Mouse (Mus musculus) inflammation-experienced regulatory T-cells, adult 6 months (primary cell): Measurements from ENCODE around the gene Mpv17l2. TPM values are rescaled to one million over a fixed set of nuclear protein-coding genes. Genes with fewer than 3 reads are reported as not detected.

Source experiments
- ATAC-seq: one replicate; pipeline ENCODE4 v1.8.0; 2017
- polyA plus RNA-seq, 3 experiments: library from polyadenylated mRNA; unstranded; fragments of 100-300 nt; shearing (Covaris generic); gene quantifications; one replicate each; pipeline ENCODE4 v1.2.1; 2017

Mpv17l2 gene
- polyA plus RNA-seq, 3 experiments from 2014 or later, result 35.5 to 46.1 (median 42.5) TPM

GRCm38 (mm10) chr8:70766571-70767440 is 6.1 kb upstream of the Mpv17l2 start:
- ATAC-seq, result no peak

DNA sequence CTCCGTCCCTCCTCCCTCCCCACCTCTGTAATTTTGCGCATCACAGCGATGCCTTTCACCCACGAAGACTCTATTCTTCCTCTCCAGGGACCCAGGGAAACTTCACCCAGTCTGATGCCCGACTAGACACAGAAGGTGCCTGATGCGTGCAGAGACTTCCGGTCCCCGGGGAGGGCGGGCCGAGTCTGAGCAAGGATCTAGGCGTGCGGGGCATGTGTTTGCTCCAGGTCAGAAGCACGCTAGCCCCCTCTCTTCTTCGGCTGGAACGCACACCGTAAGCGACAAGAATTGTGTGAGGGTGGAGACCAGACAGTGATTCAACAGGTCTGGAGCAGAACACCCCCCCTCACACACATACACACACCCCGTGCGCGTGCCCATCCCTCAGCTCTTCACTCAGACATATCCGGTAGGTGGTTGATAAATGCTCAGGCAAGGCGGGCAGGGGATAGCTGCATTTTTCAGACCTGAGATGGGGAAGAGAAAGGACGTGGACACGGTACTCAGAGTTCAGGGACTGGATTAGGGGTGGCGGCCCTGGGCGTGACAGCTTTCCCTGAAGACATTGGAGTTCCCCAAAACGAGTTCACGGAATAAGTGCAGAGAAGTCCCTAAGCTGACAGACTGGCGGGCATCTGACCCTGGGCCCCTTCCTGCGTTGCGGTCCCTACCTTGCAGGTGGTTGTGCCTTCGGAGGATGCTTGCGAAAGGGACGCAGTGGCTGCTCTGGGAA is 5.3 kb upstream of the Mpv17l2 start:
- peak; percentile 65 for ATAC-seq

GRCm38 (mm10) chr8:70765329-70765728 is 4.6 kb upstream of the Mpv17l2 start:
- ATAC-seq, result no peak

- no peak for ATAC-seq
Observed at GRCm38 (mm10) chr8:70764676-70765075, 3.9 kb upstream of the Mpv17l2 start.

DNA sequence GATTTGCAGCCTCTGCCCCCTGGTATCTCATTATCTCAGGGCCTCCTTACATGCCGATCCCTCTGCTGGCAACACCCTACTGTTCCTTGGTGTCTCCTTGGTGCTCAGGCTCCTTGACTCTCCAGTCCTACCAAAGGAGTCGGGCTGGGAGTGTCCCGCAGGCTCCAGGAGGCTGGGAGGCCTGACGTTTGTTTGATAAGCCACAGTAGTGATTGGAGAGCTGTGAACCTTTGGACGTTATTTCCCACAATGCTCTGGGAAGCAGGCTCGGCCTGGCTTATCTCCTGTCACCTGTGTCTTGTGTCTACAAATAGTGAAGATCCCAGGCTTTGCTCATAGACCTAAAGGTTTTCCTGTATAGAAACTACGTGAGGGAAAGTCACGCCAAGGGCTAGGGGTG is 3.3 kb upstream of the Mpv17l2 start:
- no peak for ATAC-seq

DNA sequence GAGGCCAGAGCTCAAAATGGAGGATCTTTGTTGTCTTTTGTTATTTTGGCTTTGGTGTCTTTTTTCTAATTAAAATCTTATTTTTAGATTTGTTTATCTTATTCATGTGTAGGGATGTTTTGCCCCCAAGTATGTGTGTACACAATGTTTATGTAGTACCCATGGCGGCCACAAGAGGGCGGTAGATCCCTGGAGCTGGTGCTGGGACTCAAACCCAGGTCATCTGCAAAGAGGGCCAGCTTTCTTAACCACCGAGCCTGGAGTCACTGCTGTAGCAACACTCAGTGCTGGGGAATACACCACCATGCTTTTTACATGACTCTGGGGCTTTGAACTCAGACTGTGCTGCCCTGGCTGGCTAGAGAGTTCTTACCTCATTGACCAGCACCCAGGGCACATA is 2.6 kb upstream of the Mpv17l2 start:
- no peak for ATAC-seq

DNA sequence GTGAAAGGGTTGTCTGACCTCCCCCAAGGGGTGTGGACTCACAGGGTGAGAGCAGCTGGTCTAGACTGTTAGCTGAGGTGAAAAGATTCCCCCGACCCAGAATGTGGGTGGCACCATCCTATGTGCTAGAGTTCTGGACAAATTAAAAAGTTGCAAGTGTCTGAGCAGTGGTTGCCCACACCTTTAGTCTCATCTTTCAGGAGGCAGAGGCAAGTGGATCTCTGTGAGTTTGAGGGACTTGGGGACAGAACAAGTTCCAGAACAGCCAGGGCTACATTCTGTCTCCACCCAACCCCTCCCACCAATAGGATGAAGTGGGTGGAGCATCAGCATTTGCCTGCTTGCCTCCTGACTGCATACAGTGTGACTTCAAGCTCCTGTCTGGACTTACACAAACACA is 1.4 kb upstream of the Mpv17l2 start:
- ATAC-seq, result no peak

GRCm38 (mm10) chr8:70760350-70760749 is 396 bp downstream of the Mpv17l2 start:
- ATAC-seq, result no peak

DNA sequence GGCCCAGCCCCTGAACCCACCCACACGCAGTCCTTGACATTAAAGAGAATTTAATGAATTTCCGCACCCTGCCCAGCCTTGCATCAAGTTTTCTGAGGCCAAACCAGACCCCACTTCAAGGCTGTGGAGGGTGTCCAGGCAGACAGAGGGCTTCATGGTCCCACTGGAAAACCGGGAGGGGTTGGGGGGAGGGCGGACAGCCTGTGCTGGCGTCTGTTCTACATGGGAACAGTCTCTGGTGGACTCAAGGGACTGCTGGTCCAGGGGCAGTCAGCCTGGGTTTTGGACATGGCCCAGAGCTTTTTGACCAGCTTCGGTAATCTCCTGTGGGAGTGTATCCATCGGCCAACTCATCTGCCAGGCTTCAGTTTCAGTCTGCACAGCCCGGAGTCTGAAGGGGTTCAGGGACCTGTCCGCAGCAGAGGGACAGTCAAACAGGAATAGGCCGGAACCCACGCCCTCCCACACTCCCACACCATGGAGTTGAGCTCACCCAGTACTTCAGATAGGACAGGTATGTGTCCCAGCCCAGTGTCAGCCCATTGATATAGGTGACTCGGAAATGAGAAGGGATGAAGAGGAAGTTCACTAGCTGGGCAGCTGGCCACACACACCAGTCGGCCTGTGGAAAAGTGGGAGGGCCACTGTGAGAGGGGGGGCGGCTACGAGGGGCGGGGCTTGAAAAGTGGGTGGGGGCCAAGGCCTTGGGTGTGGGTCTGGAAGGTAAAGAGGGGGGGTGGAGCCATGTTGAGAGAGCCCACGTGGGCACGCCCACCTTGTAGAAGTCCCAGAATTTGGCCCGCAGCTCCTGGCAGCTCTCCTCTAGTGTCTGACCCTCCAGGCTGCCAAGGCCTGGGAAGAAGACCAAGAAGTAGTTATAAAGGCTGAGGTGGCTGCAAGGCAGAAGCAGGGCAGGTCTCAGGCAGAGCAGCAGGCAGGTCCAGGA is 1.9 kb downstream of the Mpv17l2 start:
- ATAC-seq, result no peak

- no peak for ATAC-seq
Observed at GRCm38 (mm10) chr8:70758308-70758615, 2.5 kb downstream of the Mpv17l2 start.

DNA sequence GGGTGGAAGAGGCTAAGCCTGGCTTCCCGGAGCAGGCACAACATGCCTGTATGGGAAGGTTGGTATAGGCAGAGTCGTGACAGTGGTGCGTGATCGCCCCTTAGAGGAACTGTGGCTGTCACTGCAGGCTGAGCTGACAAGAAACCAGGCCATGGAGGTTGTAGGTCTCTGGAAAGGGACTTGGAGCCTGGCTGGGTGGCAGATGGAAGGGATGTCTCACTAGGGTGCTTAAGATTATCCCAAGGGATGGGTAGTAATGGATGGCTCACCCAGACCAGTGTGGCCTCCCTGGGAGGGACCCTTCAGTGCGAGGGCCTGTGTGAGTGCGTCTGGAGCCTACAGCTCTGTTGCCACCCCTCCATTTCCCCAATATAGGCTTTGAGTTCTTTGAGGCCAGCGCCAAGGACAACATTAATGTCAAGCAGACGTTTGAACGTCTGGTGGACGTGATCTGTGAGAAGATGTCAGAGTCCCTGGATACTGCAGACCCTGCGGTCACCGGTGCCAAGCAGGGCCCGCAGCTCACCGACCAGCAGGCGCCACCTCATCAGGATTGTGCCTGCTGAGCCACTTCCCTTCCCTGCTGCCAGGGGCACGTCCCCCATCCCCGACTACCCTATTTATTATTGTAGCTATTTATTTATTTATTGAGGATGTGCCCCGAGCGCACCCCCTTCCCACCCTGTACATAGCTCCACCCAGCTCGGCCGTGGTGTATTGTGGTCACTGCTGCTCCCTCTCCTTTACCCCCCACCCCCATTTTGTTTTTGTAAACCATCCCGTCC is 3.0 kb downstream of the Mpv17l2 start:
- ATAC-seq, result no peak

DNA sequence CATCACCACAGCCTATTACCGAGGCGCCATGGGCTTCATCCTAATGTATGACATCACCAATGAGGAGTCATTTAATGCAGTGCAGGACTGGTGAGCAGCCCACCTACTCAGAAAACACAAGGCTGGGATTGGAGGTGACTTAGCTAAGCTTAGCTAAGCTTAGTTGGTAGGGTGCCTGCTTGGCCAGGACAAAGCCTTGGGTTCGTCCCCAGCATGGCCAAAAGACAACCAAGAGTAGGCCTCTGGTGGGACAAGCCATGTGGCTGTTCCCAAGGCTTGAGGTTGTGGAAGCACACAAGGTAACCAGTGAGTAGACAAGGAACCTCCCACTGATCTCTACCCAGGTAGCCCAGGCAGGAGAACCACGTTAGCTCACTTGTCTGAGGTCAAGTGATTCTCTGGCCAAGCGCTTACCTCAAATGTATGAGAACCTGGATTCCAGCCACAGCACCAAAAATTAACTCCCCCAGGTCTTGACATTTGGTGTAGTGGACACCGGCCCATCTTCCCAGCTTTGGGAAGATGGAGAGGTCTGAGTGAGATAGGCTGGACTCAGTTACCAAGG is 4.2 kb downstream of the Mpv17l2 start:
- ATAC-seq, result no peak

- ATAC-seq, result no peak
Observed at GRCm38 (mm10) chr8:70755661-70756475, 4.9 kb downstream of the Mpv17l2 start.

GRCm38 (mm10) chr8:70754871-70755660 is 5.7 kb downstream of the Mpv17l2 start:
- peak; percentile 8 for ATAC-seq

GRCm38 (mm10) chr8:70754043-70754870 is 6.5 kb downstream of the Mpv17l2 start, which contains the start of gene Rab3a:
TSS of gene Rab3a (plus strand) at chr8:70754679.
- ATAC-seq, result peak; percentile 96

DNA sequence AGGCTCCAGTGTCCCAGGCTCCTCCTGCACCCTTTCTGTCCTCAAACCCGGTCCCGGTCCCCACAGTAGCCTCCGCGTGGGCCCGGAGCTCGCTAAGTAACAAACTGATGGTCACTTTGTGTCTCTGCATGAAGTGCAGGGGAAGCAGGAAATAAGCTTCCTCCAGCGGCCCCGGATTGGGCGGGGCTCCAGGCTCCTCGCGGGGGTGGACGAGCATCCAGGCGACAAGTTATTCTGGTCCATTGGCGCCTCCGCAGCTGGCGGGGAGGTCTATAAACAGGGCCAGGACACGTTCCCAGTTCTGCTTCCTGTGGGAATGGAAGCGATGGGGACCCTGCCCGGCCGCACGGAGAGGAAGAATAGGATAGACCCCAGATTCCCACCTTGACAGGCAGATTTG is 7.6 kb downstream of the Mpv17l2 start:
- ATAC-seq, result no peak

- ATAC-seq, result no peak
Observed at GRCm38 (mm10) chr8:70752000-70752764, 8.6 kb downstream of the Mpv17l2 start.

- ATAC-seq, result no peak
Observed at GRCm38 (mm10) chr8:70750128-70750680, 10.5 kb downstream of the Mpv17l2 start.
